Mouse (Mus musculus) liver, adult (tissue): ENCODE measurements around the gene Caskin1.

ENCODE experiments used
- GATA4 ChIP-seq: IDR thresholded peaks from 2 replicates; pipeline ENCODE4 v1.6.1; 2014; ENCODE audit warnings: mild to moderate bottlenecking, low read length; ENCODE audit not compliant: insufficient replicate concordance

Caskin1 gene

DNA sequence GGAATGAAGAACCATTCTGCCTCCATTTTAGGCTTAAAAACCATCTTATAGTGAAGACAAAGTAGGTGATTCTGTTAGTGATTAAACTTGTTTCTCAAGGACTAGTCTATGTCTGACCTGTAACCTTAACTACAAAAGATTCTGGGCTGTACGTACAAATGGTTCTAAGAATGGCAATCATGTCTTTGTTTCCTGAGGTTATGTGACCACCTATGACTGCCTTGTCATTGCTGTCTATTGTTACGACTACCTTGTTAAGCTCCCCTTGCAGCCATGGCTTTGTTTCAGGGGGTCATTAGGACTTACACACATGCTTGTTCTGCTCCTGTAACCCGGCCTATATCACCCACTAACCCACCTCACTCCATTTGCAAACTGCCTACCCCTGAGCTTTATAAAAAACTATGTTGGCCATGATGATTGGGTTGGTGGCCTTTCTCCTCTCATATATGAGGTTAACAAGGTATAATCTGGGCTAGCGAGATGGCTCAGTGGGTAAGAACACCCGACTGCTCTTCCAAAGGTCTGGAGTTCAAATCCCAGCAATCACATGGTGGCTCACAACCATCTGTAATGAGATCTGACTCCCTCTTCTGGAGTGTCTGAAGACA, 19.7 kb upstream of the Caskin1 start:
- no peak for TF ChIP-seq GATA4

DNA sequence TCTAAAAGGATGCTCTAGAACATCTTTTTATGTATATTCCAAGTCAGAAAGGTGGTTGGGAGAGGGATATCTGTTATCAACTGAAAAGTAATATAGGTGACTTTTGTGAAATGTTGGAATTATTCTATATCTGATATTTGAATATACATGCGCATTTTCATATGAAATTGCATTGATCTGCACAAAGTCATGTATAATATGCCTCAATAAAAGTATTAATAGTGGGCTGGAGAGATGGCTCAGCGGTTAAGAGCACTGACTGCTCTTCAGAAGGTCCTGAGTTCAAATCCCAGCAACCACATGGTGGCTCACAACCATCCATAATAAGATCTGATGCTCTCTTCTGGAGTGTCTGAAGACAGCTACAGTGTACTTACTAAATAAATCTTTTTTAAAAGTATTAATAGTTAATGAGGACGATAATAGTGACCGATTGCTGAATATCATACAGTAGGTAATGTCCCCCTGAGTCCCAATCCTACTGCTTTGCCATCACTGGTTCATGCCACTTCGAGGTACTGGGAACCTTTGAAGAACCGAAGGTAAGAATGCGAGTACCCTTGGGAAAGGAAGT, 19.0 kb upstream of the Caskin1 start:
- TF ChIP-seq GATA4, result no peak

DNA sequence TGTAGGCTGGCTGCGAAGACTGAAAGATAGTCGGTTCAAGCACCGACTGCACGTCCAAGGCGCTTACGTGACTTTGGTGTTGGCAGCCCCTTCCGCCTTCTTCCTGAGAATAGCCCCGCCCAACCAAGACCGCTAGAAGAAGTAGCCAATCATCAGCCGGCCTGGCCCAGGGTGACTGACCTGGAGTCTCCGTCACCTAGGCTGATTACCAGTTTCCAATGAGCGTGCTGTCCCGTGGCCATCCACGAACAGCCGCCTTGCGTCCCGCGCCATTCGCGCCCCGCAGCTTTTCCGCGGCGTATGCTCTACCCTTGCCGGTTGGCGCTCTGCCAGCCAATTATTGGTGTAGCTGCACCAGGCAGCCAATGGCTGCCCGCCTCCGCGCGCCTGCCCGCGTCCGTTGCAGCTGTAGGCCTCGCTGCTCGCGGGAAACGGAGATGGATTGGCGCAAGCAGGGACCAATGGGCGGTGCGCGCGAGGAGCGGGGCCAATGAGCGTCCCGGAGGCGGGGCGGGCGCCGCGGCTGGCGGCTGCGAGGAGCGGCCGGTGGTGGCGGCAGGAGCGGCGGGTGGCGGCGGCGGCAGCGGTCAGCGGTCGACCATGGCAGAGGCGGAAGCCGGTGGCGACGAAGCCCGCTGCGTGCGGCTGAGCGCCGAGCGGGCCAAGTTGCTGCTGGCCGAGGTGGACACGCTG, 18.3 kb upstream of the Caskin1 start, which contains the start of the genes E4f1 and Pgp:
Gene E4f1 (minus strand): TSS at position 404 of the 693 bp plus-strand sequence.
Gene Pgp (plus strand): TSS at position 483 of the 693 bp plus-strand sequence.
- peak; percentile 49; the same call in 1 of the 2 replicates for TF ChIP-seq GATA4

DNA sequence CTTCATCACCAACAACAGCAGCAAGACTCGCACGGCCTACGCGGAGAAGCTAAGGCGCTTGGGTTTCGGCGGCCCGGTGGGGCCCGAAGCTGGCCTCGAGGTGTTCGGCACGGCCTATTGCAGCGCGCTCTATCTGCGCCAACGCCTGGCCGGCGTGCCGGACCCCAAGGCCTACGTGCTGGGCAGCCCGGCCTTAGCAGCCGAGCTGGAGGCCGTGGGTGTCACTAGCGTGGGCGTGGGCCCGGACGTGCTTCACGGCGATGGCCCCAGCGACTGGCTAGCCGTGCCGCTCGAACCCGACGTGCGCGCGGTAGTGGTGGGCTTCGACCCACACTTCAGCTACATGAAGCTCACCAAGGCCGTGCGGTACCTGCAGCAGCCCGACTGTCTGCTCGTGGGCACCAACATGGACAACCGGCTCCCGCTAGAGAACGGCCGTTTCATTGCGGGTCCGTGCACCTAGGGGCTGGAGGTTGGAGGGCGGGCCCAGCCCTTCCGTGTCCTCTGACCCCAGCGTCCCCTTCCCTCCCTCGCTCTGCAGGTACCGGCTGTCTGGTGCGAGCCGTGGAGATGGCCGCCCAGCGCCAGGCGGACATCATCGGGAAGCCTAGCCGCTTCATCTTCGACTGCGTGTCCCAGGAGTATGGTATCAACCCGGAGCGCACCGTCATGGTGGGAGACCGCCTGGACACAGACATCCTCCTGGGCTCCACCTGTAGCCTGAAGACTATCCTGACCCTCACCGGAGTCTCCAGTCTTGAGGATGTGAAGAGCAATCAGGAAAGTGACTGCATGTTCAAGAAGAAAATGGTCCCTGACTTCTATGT, 17.5 kb upstream of the Caskin1 start:
- no peak for TF ChIP-seq GATA4

DNA sequence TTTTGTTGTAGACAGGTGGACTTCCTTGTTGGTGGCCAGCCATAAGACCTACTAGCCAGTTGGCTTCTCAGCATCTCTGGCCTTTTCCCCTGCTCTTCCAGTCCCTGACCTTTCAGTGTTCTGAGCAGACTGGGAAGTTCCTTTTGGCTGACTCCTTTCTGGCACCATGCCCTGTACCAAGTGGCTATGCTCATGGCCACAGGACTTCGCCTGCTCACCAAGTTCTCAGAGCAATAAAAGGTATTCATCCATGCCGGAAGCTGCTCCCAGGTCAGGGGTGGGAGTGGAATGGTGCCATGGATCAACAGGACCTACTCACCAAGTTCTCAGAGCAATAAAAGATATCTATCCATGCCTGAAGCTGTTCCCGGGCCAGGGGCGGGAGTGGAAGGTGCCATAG, 15.9 kb upstream of the Caskin1 start:
- no peak for TF ChIP-seq GATA4

DNA sequence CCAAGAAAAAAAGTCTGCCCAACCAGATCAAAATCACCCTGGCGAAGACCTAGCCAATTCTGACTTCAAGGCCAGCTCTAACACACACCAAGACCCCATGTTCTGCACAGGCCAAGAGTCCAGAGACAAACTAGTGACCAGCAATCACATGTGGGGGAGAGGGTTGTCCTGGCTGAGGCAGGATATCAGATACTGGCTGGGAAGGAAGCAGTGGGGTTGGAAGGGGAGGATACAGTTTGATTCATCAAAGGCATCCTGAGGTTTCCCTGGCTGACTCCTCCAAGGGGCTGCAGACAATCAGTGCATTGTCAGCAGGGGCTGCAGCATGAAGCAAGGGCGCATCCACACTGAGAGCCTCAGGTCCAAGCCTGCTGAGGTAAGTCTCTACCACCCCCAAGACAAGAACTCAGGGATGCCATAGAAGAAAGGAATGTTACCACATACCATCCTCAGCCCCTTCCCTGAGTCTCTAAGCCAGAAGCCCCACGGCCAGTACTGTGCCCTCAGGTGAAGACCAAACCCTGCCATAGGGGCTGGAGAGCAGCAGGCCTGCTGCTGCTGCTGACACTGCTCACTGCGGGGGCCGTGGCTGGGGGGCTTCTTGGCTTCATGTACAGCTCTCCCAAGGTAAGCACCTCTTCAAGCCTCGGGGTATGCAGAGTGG, 14.7 kb upstream of the Caskin1 start, which contains the start of gene Bricd5:
Gene Bricd5 (plus strand): TSS at position 273 of the 664 bp plus-strand sequence.
- TF ChIP-seq GATA4, result no peak

DNA sequence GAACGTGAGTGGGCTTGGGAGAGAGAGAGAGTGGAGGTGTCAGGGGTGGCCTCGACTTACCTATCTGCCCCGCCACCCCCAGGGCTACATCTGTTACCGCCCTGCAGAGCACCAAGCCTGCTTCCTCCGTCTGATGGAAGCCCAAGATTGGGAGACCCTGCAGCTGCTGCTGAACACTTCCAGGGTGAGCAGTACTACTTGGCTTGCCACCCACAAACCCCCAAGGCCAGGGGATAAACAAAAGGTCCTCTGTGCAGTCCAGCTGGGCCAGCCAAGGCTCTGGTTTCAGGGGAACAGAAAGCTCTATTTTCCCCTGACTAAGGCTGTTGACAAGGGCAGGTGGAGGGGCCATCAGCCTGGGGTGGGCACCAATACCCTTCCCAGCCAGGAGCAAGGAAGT, 13.8 kb upstream of the Caskin1 start:
- no peak for TF ChIP-seq GATA4

DNA sequence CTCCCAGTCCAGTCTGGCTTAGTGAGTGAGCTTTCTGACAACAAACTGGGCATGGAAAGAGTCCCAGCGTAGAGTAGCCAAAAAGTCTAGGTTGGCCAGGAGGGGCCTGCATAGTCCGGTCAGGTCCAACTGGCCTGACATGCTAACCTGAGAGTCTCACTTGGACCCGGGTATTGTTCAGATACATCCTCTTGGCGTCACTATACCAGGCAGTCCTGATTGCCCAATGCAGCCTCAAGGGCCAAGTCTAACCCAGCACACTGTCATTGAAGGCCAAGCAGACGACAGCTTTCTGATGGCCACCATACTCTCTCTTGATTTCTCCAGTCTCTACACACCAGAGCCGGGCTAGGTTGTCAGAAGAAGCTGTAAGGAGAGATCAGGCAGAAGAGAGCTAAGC, 12.8 kb upstream of the Caskin1 start:
- no peak for TF ChIP-seq GATA4

DNA sequence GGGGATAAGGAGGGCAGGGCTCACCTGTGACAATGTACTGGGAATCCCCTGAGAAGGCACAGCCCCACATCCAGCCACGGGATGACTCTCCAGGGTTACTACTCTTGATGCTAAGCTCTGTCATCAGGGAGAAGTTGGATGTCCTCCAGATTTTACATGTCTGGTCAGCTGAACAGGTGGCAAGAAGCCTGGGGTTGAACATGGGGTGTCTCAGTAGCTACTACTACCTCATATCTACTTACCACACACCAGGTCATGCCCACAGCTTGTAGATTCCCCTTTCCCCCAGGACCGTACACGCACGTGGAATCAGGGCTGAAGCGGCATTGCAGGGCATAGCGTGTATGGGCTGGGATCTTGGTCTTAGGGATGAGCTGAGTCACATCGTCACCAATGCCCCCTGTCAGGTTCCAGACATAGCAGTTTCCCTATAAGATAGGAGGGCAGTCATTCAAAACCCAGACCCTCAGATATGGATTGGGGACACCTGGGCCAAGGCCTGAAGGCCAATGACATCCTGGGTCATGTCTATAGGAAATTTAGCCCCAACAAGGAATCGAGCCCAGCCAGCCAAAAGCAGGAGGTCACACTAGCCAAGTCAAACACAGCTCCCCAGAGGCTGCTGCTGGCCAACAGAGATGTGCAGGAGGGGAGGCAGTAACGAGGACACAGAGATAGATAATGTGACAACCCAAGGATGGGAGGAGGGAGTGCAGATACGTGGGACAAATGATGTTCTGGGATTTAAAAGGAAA, 12.2 kb upstream of the Caskin1 start:
- TF ChIP-seq GATA4, result no peak

DNA sequence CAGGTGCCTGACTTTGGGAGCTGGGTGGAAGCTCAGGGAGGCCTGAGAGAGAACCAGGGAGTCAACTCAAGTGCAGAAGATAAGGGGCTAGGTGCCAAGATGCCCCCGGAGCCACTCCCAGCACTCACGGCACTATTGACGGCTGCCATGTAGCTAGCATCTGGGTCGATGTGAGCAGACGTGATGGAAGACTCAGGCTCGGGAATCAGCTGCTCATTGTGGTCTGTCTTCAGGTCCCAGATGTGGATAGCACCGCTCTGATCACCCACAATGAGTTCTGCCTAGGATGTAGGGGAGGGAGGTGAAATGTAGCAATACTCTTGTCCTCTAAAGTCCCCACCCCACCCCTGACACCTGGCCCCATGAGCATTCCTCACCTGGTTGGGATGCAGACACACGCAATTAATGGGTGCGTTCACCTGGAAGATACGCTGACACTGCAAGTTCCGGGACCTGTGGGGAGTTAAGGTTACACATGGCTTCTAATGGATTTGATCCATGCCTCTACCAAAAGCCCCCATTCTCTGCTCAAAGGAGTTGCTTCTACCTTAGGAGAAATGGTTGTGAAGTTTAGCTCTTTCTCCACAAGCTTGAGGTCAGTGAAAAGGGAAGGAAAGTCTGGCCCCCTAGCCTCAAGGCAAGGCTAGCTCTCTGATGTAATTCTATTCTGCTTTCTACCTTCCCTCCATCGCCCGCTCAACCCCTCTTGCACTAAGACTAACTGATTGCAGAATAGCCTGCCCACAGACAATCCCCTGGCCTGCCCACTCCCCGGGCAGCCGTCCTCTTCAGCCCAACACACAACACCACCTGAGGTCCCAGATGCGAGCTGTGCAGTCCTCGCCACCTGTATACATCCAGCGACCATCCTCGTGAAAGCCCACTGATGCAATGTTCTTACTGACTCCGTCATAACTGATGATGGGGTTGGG, 11.1 kb upstream of the Caskin1 start:
- TF ChIP-seq GATA4, result no peak

DNA sequence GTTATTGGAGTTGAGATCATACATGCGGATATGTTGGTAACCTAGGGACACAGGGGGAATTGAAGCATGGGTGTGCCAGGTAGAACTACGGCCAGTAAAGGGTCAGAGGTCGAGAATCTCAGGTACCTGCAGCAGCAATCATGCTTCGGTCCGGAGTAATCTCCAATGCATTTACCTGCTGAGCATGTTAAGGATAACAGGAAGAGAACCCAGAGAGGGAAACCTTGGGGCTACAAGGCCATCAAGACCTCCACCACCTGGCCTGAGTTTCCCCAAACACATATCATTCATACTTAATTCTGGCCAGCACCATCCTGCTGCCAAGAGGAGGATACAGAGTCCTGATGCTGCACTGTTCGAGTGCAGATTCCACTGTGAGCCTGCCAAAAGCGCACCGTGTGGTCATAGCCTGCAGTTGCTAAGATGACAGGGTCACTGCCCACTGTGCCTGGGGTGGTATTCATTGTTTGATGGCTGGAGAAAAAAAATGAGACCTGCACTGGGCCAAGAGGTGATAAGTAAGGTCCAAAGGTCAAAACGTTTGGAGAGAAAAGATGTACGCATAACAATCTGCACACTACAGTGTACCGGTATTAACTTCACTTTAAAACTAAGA, 10.3 kb upstream of the Caskin1 start:
- no peak for TF ChIP-seq GATA4

DNA sequence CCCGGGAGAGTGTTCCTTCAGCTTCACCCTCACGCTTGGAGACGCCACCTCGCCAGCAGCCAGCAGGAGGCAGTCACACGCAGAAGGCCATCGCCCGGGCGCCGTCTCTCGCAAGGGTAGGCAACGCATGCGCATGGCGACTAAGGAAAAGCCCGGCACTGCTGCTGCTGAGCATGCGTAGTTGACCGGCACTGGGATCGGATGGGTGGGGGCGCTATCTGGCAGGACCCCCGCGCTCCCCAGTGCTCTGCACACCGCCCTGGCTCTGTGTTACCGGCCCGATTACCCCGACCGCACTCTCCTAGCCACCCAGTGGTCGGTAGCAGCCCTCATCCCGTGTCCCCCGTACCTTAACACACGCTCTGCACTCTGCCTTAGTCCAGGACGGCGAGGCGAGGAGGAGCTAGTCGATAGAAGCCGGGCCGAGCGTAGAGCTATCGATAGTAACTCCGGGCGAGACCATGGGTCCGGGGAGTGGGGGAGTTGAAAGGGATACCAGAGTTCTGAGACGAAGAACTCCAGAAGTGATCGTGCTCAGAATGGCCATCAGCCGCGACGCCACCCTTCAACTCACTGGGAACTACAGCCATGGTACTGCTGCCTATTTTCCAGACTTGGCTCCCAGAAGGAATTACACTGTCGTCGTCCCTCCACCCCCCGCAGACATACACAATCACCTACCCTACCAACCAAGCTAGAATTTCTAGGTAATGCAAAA, 9.6 kb upstream of the Caskin1 start, which contains the start of gene Mlst8:
Gene Mlst8 (minus strand): TSS at position 416 of the 718 bp plus-strand sequence.
- no peak for TF ChIP-seq GATA4
